In genomic region chr3:146260845-146261244, GRCm38 (mm10) we compare ENCODE assay signal across 25 mouse cellular contexts. TPM values are rescaled to one million over a fixed set of nuclear protein-coding genes. Genes with fewer than 3 reads are reported as not detected.
DNase-seq lines count a peak whose midpoint lies in the region; ATAC-seq and TF ChIP-seq lines count a peak whose summit lies in the region.
"Had no signal": no experiment of that assay in that cellular context is flagged by ENCODE, and none has a peak within 500 bp of the region (broad histone marks: within the 10 kb centered on the region; RNA-seq: fewer than 3 reads in every experiment).

No protein-coding gene starts in this region.

- H3K79me2 ChIP-seq in heart, adult 2 months (replicated peaks; ENCODE audit: control insufficient read depth, insufficient read depth, low read length) = no peaks in the 10 kb centered on the region

- TF ChIP-seq EP300 in heart, adult 2 months (IDR thresholded peaks at IDR 0.05; ENCODE audit: insufficient read depth, low read depth, low read length) = no peak
- no peak for TF ChIP-seq EP300 in stomach, postnatal 0 days (optimal IDR thresholded peaks at IDR 0.05)

- ATAC-seq in heart, embryonic 15.5 days (replicated peaks; ENCODE audit: insufficient number of reproducible peaks, insufficient read depth, low FRiP score, low read depth) = 0 out of 2 replicates have a peak, but pooled peaks have one; percentile 28
- no peak for ATAC-seq in stomach, embryonic 16.5 days (ENCODE audit: insufficient read depth, low FRiP score)
- ATAC-seq in stomach, postnatal 0 days (ENCODE audit: low FRiP score, low TSS enrichment) = no peak
- ATAC-seq in hindbrain, embryonic 16.5 days = no peak
- ATAC-seq: CD4-positive, CD25-positive, alpha-beta regulatory T cell, adult 4 months; forebrain, embryonic 14.5 days had no signal

- H3K4me1 ChIP-seq in heart, embryonic 15.5 days (replicated peaks) = peaks cover 42% of the 10 kb centered on the region
- no peaks in the 10 kb centered on the region for H3K4me1 ChIP-seq in heart, adult 2 months (ENCODE audit: control insufficient read depth, insufficient read depth, low read length)
- H3K4me1 ChIP-seq in stomach, embryonic 16.5 days (ENCODE audit: control insufficient read depth, insufficient read depth, low read length) = no peaks in the 10 kb centered on the region
- no peaks in the 10 kb centered on the region for H3K4me1 ChIP-seq in stomach, postnatal 0 days (replicated peaks; ENCODE audit: control insufficient read depth, insufficient read depth)
- no peaks in the 10 kb centered on the region for H3K4me1 ChIP-seq in hindbrain, embryonic 16.5 days (ENCODE audit: control insufficient read depth, insufficient read depth, low read depth, low read length)
- H3K4me1 ChIP-seq: embryonic facial prominence, embryonic 13.5 days; forebrain, embryonic 10.5 days; forebrain, embryonic 12.5 days had no signal

- DNase-seq in heart, adult 11 months = peak; percentile 55
- no peak for DNase-seq in heart, postnatal 36 days
- no peak for DNase-seq in heart, adult 2 months
- no peak for DNase-seq in stomach, postnatal 0 days (ENCODE audit: low spot score)
- DNase-seq: adrenal gland, postnatal 25 days; B cell, adult 2 months; cerebellum, adult 11 months; cerebellum, adult 18-20 months; cerebellum, adult 8-10 months; cerebellum, adult 9-11 months; cerebellum, postnatal 14 days; cerebellum, postnatal 36 days; embryo, embryonic 11 days had no signal

- TF ChIP-seq POLR2A in heart, adult 2 months (IDR thresholded peaks at IDR 0.05; ENCODE audit: insufficient read depth, low read depth, low read length) = no peak

- H3K27ac ChIP-seq in heart, embryonic 15.5 days = no peak overlapping the region
- no peak overlapping the region for H3K27ac ChIP-seq in heart, adult 2 months
- peak overlapping the region; percentile 58 for H3K27ac ChIP-seq in stomach, embryonic 16.5 days (ENCODE audit: low read length)
- no peak overlapping the region for H3K27ac ChIP-seq in stomach, postnatal 0 days (replicated peaks)
- no peak overlapping the region for H3K27ac ChIP-seq in hindbrain, embryonic 16.5 days (ENCODE audit: low read depth, low read length)
- H3K27ac ChIP-seq: embryonic facial prominence, embryonic 13.5 days; embryonic facial prominence, embryonic 15.5 days; forebrain, embryonic 10.5 days; forebrain, embryonic 12.5 days had no signal

- WGBS in heart, embryonic 15.5 days = 62% methylated on average over 11 of the region's 11 CpGs
- WGBS in heart, adult 2 months = 78% methylated on average over 11 of the region's 11 CpGs
- 68% methylated on average over 11 of the region's 11 CpGs for WGBS in stomach, embryonic 16.5 days
- 74% methylated on average over 11 of the region's 11 CpGs for WGBS in stomach, postnatal 0 days
- 94% methylated on average over 11 of the region's 11 CpGs for WGBS in hindbrain, embryonic 16.5 days

- no peaks in the 10 kb centered on the region for H3K27me3 ChIP-seq in heart, embryonic 15.5 days
- no peaks in the 10 kb centered on the region for H3K27me3 ChIP-seq in heart, adult 2 months (ENCODE audit: control insufficient read depth, insufficient read depth, low read length)
- H3K27me3 ChIP-seq in stomach, embryonic 16.5 days (ENCODE audit: control insufficient read depth, insufficient read depth, low read length) = no peaks in the 10 kb centered on the region
- no peaks in the 10 kb centered on the region for H3K27me3 ChIP-seq in stomach, postnatal 0 days (ENCODE audit: control insufficient read depth, insufficient read depth, low read length)
- no peaks in the 10 kb centered on the region for H3K27me3 ChIP-seq in hindbrain, embryonic 16.5 days (replicated peaks; ENCODE audit: control insufficient read depth, insufficient read depth, low read length)
- H3K27me3 ChIP-seq: embryonic facial prominence, embryonic 13.5 days; embryonic facial prominence, embryonic 15.5 days; forebrain, embryonic 12.5 days had no signal

- no peak for TF ChIP-seq CTCF in heart, adult 2 months (IDR thresholded peaks at IDR 0.05)
- no peak for TF ChIP-seq CTCF in stomach, postnatal 0 days (IDR thresholded peaks at IDR 0.05; ENCODE audit: low read depth)

- H3K4me3 ChIP-seq in heart, embryonic 15.5 days = no peak overlapping the region
- no peak overlapping the region for H3K4me3 ChIP-seq in heart, adult 2 months
- H3K4me3 ChIP-seq in stomach, embryonic 16.5 days (replicated peaks; ENCODE audit: low read length) = no peak overlapping the region
- H3K4me3 ChIP-seq in stomach, postnatal 0 days (ENCODE audit: low read depth, low read length) = no peak overlapping the region
- no peak overlapping the region for H3K4me3 ChIP-seq in hindbrain, embryonic 16.5 days (ENCODE audit: low read length)
- H3K4me3 ChIP-seq: embryonic facial prominence, embryonic 13.5 days; embryonic facial prominence, embryonic 15.5 days; erythroblast, embryonic 14.5 days; forebrain, embryonic 10.5 days; forebrain, embryonic 12.5 days had no signal

- H3K4me2 ChIP-seq in heart, embryonic 15.5 days = no peak overlapping the region
- no peak overlapping the region for H3K4me2 ChIP-seq in stomach, embryonic 16.5 days (ENCODE audit: low read depth, low read length)
- H3K4me2 ChIP-seq in stomach, postnatal 0 days (replicated peaks; ENCODE audit: low read depth) = no peak overlapping the region
- H3K4me2 ChIP-seq in hindbrain, embryonic 16.5 days (ENCODE audit: low read length) = no peak overlapping the region
- H3K4me2 ChIP-seq: embryonic facial prominence, embryonic 13.5 days; embryonic facial prominence, embryonic 15.5 days; forebrain, embryonic 12.5 days had no signal

- H3K9me3 ChIP-seq in heart, embryonic 15.5 days (replicated peaks) = no peaks in the 10 kb centered on the region
- no peaks in the 10 kb centered on the region for H3K9me3 ChIP-seq in stomach, embryonic 16.5 days (replicated peaks; ENCODE audit: control insufficient read depth, low read length)
- H3K9me3 ChIP-seq in stomach, postnatal 0 days (ENCODE audit: control insufficient read depth, low read length) = no peaks in the 10 kb centered on the region
- H3K9me3 ChIP-seq in hindbrain, embryonic 16.5 days (ENCODE audit: control insufficient read depth, low read length) = no peaks in the 10 kb centered on the region
- H3K9me3 ChIP-seq: embryonic facial prominence, embryonic 13.5 days; embryonic facial prominence, embryonic 15.5 days; forebrain, embryonic 10.5 days; forebrain, embryonic 12.5 days had no signal

- intact Hi-C loops in heart, postnatal 36 days (cut with DNase I) = no loop called here
- intact Hi-C loops in heart, adult 2 months (cut with DNase I) = no loop called here

- no peaks in the 10 kb centered on the region for H3K36me3 ChIP-seq in heart, embryonic 15.5 days
- H3K36me3 ChIP-seq in heart, adult 2 months (ENCODE audit: control insufficient read depth, insufficient read depth, low read length) = no peaks in the 10 kb centered on the region
- no peaks in the 10 kb centered on the region for H3K36me3 ChIP-seq in stomach, embryonic 16.5 days (ENCODE audit: control insufficient read depth, insufficient read depth, low read length)
- no peaks in the 10 kb centered on the region for H3K36me3 ChIP-seq in stomach, postnatal 0 days (ENCODE audit: control insufficient read depth, insufficient read depth, low read length)
- no peaks in the 10 kb centered on the region for H3K36me3 ChIP-seq in hindbrain, embryonic 16.5 days (ENCODE audit: control insufficient read depth, insufficient read depth, low read length)
- H3K36me3 ChIP-seq: embryonic facial prominence, embryonic 13.5 days; embryonic facial prominence, embryonic 15.5 days; forebrain, embryonic 10.5 days; forebrain, embryonic 12.5 days had no signal

- no peak overlapping the region for H3K9ac ChIP-seq in heart, embryonic 15.5 days
- no peak overlapping the region for H3K9ac ChIP-seq in heart, adult 2 months (ENCODE audit: low read depth, low read length)
- no peak overlapping the region for H3K9ac ChIP-seq in stomach, embryonic 16.5 days (ENCODE audit: low read length)
- H3K9ac ChIP-seq in stomach, postnatal 0 days (ENCODE audit: low read length) = no peak overlapping the region
- no peak overlapping the region for H3K9ac ChIP-seq in hindbrain, embryonic 16.5 days (ENCODE audit: low read depth, low read length)
- H3K9ac ChIP-seq: embryonic facial prominence, embryonic 13.5 days; embryonic facial prominence, embryonic 15.5 days; forebrain, embryonic 12.5 days had no signal

RNA-seq across cellular contexts. Expression of gene Lpar3, which starts 40.1 kb away (rescaled TPM):
- under 1 TPM; 0.24 to 0.28 TPM for total RNA-seq in heart, postnatal 36 days (2021)
- polyA plus RNA-seq in heart, embryonic 15.5 days (2015; fragmentation: Nextera tagmentation; extraction: Ambion mirVana) = 35.1 and 40.7 TPM in 2 replicates
- total RNA-seq in heart, adult 2 months (2021) = under 1 TPM; 0.10 to 0.32 TPM
- 0.68 and 1.2 TPM in 2 replicates for polyA plus RNA-seq in heart, adult 2 months (2012; rRNA removed)
- 1.3 and 1.4 TPM in 2 replicates for polyA plus RNA-seq in stomach, embryonic 16.5 days (2015; fragmentation: Nextera tagmentation; extraction: Ambion mirVana)
- polyA plus RNA-seq in stomach, postnatal 0 days (2015; fragmentation: Nextera tagmentation; extraction: Ambion mirVana) = 0.38 and 0.53 TPM in 2 replicates
- 0.34 and 0.42 TPM in 2 replicates for polyA plus RNA-seq in hindbrain, embryonic 16.5 days (2015; fragmentation: Nextera tagmentation; extraction: Ambion mirVana)
- total RNA-seq: common myeloid progenitor, adult 5-6 weeks; MEL had no signal
- polyA plus RNA-seq: CD4-positive, CD25-positive, alpha-beta regulatory T cell, adult 4 months had no signal

Comparison
In these comparisons a context has a peak if more than half of its experiments do, and no peak if none do; other contexts are left out.
1. RNA of gene Lpar3, which starts 40.1 kb away (polyA plus RNA-seq): 35.1 to 40.7 TPM in heart, embryonic 15.5 days; 1.3 to 1.4 TPM in stomach, embryonic 16.5 days, 0.68 to 1.2 TPM in heart, adult 2 months, 0.38 to 0.53 TPM in stomach, postnatal 0 days and 0.34 to 0.42 TPM in hindbrain, embryonic 16.5 days; every median in the first group is over 10 times any median in the second.